Mouse (Mus musculus) natural killer cell, adult 2 months (primary cell): ENCODE results near the gene Asb6.

Source experiments
- DNase-seq, 2 experiments: peaks; one replicate each; pipeline ENCODE4 v3.0.0; 2022; ENCODE audit warnings: low spot score in 2 of 2

Gene Asb6

GRCm38 (mm10) chr2:30796382-30796781 lies 33.8 kb downstream of the Asb6 start:
- DNase-seq, result peak; percentile 61 to 71

GRCm38 (mm10) chr2:30795889-30796275 lies 34.3 kb downstream of the Asb6 start:
- DNase-seq, result no peak

GRCm38 (mm10) chr2:30795271-30795888 lies 34.8 kb downstream of the Asb6 start:
- DNase-seq, result no peak

GRCm38 (mm10) chr2:30794179-30795108 lies 35.7 kb downstream of the Asb6 start:
- DNase-seq, result peak; percentile 87 to 91

- DNase-seq, result no peak
These were observed 38.1 kb downstream of the Asb6 start for GRCm38 (mm10) chr2:30792061-30792460.

GRCm38 (mm10) chr2:30787466-30787865 lies 42.7 kb downstream of the Asb6 start:
- no peak for DNase-seq

GRCm38 (mm10) chr2:30784078-30784994 lies 45.8 kb downstream of the Asb6 start:
- no peak for DNase-seq

- no peak for DNase-seq
These were observed 46.8 kb downstream of the Asb6 start for GRCm38 (mm10) chr2:30783346-30783745.

- no peak for DNase-seq
These were observed 47.5 kb downstream of the Asb6 start for GRCm38 (mm10) chr2:30782312-30783290.

GRCm38 (mm10) chr2:30779241-30779640 lies 50.9 kb downstream of the Asb6 start:
- no peak for DNase-seq

- DNase-seq, result no peak
These were observed 51.9 kb downstream of the Asb6 start for GRCm38 (mm10) chr2:30778235-30778634.

- DNase-seq, result no peak
These were observed 52.9 kb downstream of the Asb6 start for GRCm38 (mm10) chr2:30777266-30777665.

- DNase-seq, result no peak
These were observed 54.2 kb downstream of the Asb6 start for GRCm38 (mm10) chr2:30775955-30776354.

GRCm38 (mm10) chr2:30773313-30774005 lies 56.7 kb downstream of the Asb6 start:
- no peak for DNase-seq
